Mouse (Mus musculus): ENCODE measurements around the gene Olfr159. TPM values are rescaled to one million over a fixed set of nuclear protein-coding genes. Genes with fewer than 3 reads are reported as not detected.

The Olfr159 gene
- total RNA-seq, 2 experiments from 2014 or later, result not detected

DNA sequence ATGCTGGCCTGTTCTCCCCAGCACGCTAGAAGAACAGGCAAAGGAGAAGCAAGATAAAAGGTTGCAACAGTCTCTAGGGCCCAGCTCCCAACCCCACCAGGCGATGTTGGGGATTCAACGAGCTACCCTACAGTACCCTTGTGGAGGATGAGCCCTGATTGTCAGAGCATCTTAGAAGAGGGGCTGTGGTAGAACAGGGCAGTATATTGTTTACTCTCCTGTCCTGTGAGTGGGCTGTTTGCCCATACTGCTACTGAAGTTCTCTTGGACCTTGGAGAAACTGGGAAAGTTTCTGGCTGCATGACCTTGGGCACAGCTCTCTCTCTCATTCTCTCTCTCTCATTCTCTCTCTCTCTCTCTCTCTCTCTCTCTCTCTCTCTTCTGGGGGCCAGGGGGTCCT is 41.7 kb downstream of the Olfr159 start:
- no peak for DNase-seq

DNA sequence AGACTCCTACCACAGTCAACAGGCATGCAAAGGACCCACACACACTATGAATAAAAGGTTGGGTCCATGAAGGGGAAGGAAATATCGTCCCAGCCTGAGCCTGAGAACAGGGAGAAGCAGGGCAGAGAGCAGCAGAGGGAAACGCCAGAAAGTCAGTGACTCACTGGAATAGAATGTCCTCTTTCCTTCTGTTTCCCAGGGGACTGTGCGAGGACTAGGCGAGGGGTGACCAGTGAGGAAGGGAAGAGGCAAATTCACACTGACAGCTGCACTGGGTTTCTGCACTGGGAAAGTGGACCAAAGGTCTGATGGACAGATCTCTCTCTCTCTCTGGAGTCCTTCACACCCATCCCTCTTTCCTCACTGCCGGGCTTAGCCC is 42.2 kb downstream of the Olfr159 start:
- DNase-seq, result no peak

DNA sequence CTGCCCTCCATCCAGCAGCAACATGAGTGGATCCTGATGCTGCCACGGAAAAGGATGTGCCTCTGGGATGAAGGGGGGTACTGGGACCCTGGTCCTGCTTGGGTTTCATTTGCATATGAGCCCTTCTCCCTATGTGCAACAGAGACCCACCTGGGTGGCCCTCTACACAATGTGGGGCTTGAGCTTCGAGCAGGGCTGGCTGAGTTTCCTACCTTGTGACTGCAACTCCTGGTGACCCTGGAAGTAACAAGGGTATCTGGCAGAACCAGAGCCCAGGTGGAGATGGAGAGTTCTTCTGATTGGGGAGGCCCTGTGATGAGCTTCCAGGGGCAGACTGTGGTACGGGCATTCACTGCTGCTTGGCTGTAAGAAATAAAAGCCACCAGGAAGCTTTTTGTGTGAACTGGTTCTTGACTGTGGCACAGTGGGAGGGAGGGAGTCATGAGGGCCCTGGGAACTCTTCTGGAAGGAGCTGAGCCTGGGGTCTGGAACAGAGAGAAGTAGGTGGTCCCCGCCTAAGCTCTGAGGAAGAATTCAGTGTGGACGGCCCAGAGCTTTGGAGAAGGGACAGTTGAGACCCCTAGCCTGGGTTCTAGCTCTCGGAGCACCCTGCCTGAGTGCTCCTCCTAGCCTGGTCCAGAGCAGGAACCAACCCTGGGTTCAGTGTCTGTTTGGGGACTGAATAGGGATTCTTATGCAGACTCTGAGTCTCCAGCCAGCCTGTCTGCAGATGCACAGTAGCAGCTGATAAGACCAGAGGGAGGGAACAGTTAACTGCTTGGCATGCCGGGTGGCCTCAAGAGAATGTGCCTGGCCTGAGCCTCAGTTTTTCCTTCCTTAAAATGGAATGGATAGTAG is 42.9 kb downstream of the Olfr159 start:
- DNase-seq, result no peak

DNA sequence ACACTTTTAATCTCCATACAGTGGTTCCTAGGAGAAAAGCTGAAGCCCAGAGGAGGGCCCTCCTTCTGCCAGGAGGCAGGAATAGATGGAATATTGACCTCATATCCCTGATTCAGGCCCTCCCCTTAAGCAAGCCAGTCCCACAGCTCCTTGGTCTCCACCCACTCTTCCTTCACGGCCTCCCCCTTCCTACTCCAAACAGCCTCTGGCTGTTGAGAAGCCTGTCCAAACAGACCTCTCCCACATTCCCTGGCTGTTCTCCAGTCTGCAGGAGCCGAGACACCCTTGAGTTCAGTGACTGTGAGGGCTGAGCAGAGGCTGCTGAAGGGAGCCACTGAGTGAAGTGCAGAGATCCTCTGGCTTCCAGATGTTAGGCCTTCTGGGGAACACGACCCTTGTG is 43.8 kb downstream of the Olfr159 start, which contains the start of gene Hrct1:
Gene Hrct1, plus strand, starts transcription at position 194 of the 400 bp plus-strand sequence.
- no peak for DNase-seq

DNA sequence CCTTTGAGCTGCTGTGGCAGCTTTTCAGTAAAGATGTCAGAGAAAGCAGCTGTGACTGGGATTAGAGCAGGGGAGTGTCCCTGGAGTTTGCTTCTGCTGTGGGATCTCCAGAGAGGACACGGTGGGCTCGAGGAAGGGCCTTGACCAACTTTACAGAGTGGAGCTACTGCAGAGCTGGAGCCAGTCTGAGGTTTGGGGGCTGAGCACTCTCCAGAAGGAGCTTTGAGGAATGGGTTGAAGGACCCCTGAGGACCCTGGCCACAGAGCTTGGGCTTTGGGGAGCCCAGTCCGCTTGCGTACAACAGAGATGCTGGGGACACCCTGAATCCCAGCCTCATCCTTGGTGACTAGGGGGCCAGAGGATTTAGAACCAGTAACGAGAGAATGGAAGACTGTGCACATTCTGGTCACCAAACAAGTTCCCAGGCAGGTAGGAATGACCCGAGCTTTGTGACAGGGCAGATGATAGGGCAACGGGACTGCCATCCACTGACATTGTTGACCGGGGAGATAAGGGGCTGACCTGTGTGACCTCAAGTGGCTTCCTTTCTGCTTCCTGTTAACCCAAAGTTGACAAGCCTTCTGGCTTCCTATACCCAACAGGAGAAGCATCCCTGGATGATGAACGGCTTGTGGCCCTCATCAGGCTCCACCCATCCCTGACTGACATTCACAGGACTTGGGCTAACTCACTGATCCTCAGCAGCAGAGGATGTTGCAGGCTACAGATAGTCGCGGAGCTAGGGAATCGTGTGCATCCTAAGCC is 44.4 kb downstream of the Olfr159 start:
- DNase-seq, result no peak

DNA sequence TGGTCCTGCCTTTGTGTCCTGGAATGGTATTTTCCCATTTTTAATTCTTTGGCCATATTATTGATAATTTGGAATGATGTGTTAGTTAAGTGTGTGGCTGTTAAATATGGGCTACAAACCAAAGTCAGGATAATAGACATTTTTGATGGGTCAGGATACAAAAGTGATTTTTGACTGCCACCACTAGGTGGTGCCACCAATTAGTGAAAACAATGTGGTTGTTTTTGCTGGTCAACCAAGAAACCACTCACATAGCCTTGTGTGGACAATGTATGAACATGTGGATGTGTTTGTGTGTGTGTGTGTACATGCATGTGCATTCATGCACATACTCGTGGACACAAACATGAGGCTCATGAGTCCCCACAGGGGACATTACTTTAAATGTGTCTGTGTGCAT is 46.0 kb downstream of the Olfr159 start:
- DNase-seq, result no peak

DNA sequence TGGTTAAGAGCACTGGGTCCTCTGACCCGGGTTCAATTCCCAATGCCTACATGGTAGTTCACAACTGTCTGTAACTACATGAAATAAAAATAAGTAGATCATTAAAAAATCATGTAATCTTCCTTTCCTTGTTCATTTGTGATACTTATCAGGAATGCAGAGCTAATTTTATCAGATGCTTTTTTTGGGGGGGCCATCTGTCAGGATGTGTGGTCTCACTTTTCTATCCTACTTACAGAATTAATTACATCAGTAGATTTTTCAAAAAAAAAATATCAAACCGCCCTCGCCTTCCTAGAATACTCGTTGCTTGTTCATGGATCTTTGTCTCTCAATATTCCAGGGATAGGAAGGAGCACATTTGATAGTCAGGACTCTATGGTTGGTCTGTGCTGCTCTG is 48.6 kb downstream of the Olfr159 start:
- DNase-seq, result no peak

DNA sequence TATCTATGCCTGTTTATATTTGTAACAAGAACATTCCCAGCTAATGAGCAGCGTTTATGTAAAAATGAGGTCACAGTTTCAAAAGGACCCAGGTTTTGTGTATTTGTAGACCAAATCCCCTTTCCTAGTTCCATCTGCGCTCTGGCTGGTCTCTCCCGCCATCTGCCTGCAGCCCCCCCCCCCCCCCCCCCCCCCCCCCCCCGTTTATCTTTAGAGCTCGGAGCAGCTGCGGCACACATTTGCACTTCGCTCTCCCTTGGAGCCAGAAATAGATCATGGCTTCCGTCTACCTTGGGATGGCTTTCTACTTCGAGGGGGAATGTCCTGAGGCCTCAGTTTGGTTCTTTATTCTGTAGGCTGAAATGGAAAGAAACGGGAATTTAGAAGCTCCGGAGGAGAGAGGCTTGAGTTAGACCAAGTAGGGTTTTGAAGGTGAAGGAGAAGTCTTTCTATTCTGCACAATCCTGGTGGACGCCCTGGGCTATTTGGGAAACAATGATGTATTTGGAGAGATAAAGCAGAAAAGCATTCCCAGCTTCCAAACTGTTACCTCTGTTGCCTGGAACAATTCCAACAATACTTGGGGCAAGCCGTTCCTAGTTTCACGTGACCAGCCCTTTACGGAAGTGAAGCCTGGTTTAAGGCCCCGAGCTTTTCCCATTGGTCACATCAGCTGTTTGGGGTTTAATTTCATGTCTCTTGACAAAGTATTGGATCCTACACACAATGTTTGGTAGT is 50.1 kb downstream of the Olfr159 start:
- DNase-seq, result no peak

Other genes with a start within 250 kb of the Olfr159 start
- 1 to 10 TPM; 4.8 to 6.9 TPM for gene Tpm2, start 247.2 kb downstream of the Olfr159 start, total RNA-seq (2021)
- 10 to 100 TPM; 72.6 to 73.2 TPM for gene Creb3, start 208.7 kb downstream of the Olfr159 start, total RNA-seq (2021)
- gene Tln1, start 208.3 kb downstream of the Olfr159 start, total RNA-seq (2021), result 10 to 100 TPM; 44.8 to 49.0 TPM
- gene Rgp1, start 192.3 kb downstream of the Olfr159 start, total RNA-seq (2021), result 10 to 100 TPM; 43.2 to 51.2 TPM
- gene Gba2, start 192.1 kb downstream of the Olfr159 start, total RNA-seq (2021), result 10 to 100 TPM; 58.8 to 59.6 TPM
- not detected for gene Msmp, start 186.5 kb downstream of the Olfr159 start, total RNA-seq (2021)
- 10 to 100 TPM; 51.6 to 59.1 TPM for gene Npr2, start 139.1 kb downstream of the Olfr159 start, total RNA-seq (2021)
- 1 to 10 TPM in 1 of 2 experiments, under 1 TPM in 1; 0.87 to 1.4 TPM for gene Spag8, start 117.4 kb downstream of the Olfr159 start, total RNA-seq (2021)
- 10 to 100 TPM; 29.6 to 33.2 TPM for gene Hint2, start 114.5 kb downstream of the Olfr159 start, total RNA-seq (2021)
- gene Tmem8b, start 102.0 kb downstream of the Olfr159 start, total RNA-seq (2021), result 10 to 100 TPM; 66.7 to 67.3 TPM
- gene Fam221b, start 101.9 kb downstream of the Olfr159 start, total RNA-seq (2021), result 1 to 10 TPM; 1.3 to 1.5 TPM
- gene Olfr70, start 70.2 kb downstream of the Olfr159 start, total RNA-seq (2021), result not detected
- gene Olfr71, start 60.8 kb downstream of the Olfr159 start, total RNA-seq (2021), result not detected
- 1 to 10 TPM in 1 of 2 experiments, under 1 TPM in 1; 0.47 to 1.2 TPM for gene Hrct1, start 43.8 kb downstream of the Olfr159 start, total RNA-seq (2021)
- 1 to 10 TPM in 1 of 2 experiments, under 1 TPM in 1; 0.61 to 1.1 TPM for gene Spaar, start 41.0 kb downstream of the Olfr159 start, total RNA-seq (2021)
- gene Olfr156, start 52.9 kb upstream of the Olfr159 start, total RNA-seq (2021), result not detected
- not detected for gene Olfr157, start 69.2 kb upstream of the Olfr159 start, total RNA-seq (2021)
- not detected for gene Olfr155, start 80.6 kb upstream of the Olfr159 start, total RNA-seq (2021)
- gene Reck, start 104.5 kb upstream of the Olfr159 start, total RNA-seq (2021), result 1 to 10 TPM; 5.8 to 7.5 TPM
- gene Glipr2, start 186.4 kb upstream of the Olfr159 start, total RNA-seq (2021), result 1 to 10 TPM; 2.2 TPM
- gene Ccin, start 212.5 kb upstream of the Olfr159 start, total RNA-seq (2021), result not detected
- gene Clta, start 233.4 kb upstream of the Olfr159 start, total RNA-seq (2021), result 100 to 1,000 TPM; 280 to 304 TPM

Data from layer of hippocampus, postnatal 36 days (tissue).